8 mouse cellular contexts compared by ENCODE assay signal in genomic region chr15:79891436-79892212, GRCm38 (mm10). TPM values are rescaled to one million over a fixed set of nuclear protein-coding genes. Genes with fewer than 3 reads are reported as not detected.
A peak's percentile ranks its signal among the peaks of the same experiment; 100 is the strongest.
DNase-seq lines count a peak whose midpoint lies in the region; ATAC-seq lines count a peak whose summit lies in the region.

TSS of gene Apobec3 (plus strand) at chr15:79891659.

- no peak for ATAC-seq in hindbrain, embryonic 14.5 days (ENCODE audit: low FRiP score)
- peak; percentile 49; the same call in 1 of the 2 replicates for ATAC-seq in limb, embryonic 15.5 days (ENCODE audit: insufficient number of reproducible peaks, low FRiP score, low TSS enrichment, low read depth)
- ATAC-seq in midbrain, embryonic 16.5 days, result no peak
- peak; percentile 76 for ATAC-seq in stomach, embryonic 16.5 days (ENCODE audit: insufficient read depth, low FRiP score)

- H3K27ac ChIP-seq in hindbrain, embryonic 14.5 days, result no peak within 1 kb of the TSS
- H3K27ac ChIP-seq in limb, embryonic 15.5 days, result peak within 1 kb of the TSS; percentile 51
- H3K27ac ChIP-seq in midbrain, embryonic 16.5 days (ENCODE audit: low read length), result no peak within 1 kb of the TSS
- peak within 1 kb of the TSS; percentile 87 for H3K27ac ChIP-seq in stomach, embryonic 16.5 days (ENCODE audit: low read length)

- no peaks in the 10 kb centered on the region for H3K4me1 ChIP-seq in hindbrain, embryonic 14.5 days (replicated peaks; ENCODE audit: control insufficient read depth, insufficient read depth, low read length)
- H3K4me1 ChIP-seq in limb, embryonic 15.5 days, result peaks cover 19% of the 10 kb centered on the region
- peaks cover 6% of the 10 kb centered on the region; the same call in 1 of the 2 replicates for H3K4me1 ChIP-seq in midbrain, embryonic 16.5 days (ENCODE audit: control insufficient read depth, insufficient read depth, low read length)
- H3K4me1 ChIP-seq in stomach, embryonic 16.5 days (ENCODE audit: control insufficient read depth, insufficient read depth, low read length), result peaks cover 8% of the 10 kb centered on the region

- 2% methylated on average over 20 of the region's 20 CpGs for WGBS in hindbrain, embryonic 14.5 days
- WGBS in limb, embryonic 15.5 days, result 4% methylated on average over 20 of the region's 20 CpGs
- WGBS in midbrain, embryonic 16.5 days, result 2% methylated on average over 20 of the region's 20 CpGs
- 3% methylated on average over 20 of the region's 20 CpGs for WGBS in stomach, embryonic 16.5 days

- no peaks in the 10 kb centered on the region for H3K9me3 ChIP-seq in hindbrain, embryonic 14.5 days (ENCODE audit: control insufficient read depth, low read length)
- H3K9me3 ChIP-seq in limb, embryonic 15.5 days, result no peaks in the 10 kb centered on the region
- H3K9me3 ChIP-seq in midbrain, embryonic 16.5 days (replicated peaks; ENCODE audit: control insufficient read depth, low read length, poor library complexity, severe bottlenecking), result no peaks in the 10 kb centered on the region
- no peaks in the 10 kb centered on the region for H3K9me3 ChIP-seq in stomach, embryonic 16.5 days (replicated peaks; ENCODE audit: control insufficient read depth, low read length)

- peak within 1 kb of the TSS; percentile 45 for H3K4me2 ChIP-seq in hindbrain, embryonic 14.5 days (replicated peaks)
- H3K4me2 ChIP-seq in limb, embryonic 15.5 days, result peak within 1 kb of the TSS; percentile 45
- H3K4me2 ChIP-seq in midbrain, embryonic 16.5 days (ENCODE audit: low read length), result peak within 1 kb of the TSS; percentile 50
- H3K4me2 ChIP-seq in stomach, embryonic 16.5 days (ENCODE audit: low read depth, low read length), result peak within 1 kb of the TSS; percentile 64

- H3K4me3 ChIP-seq in hindbrain, embryonic 14.5 days (replicated peaks; ENCODE audit: low read length), result peak within 1 kb of the TSS; percentile 23
- H3K4me3 ChIP-seq in limb, embryonic 15.5 days, result peak within 1 kb of the TSS; percentile 43
- peak within 1 kb of the TSS; percentile 27 for H3K4me3 ChIP-seq in midbrain, embryonic 16.5 days (ENCODE audit: low read depth, low read length)
- peak within 1 kb of the TSS; percentile 60 for H3K4me3 ChIP-seq in stomach, embryonic 16.5 days (replicated peaks; ENCODE audit: low read length)

- H3K27me3 ChIP-seq in hindbrain, embryonic 14.5 days (ENCODE audit: control insufficient read depth, insufficient read depth, low read length), result 0 out of 2 replicates have a peak, but pooled peaks cover 8% of the 10 kb centered on the region
- H3K27me3 ChIP-seq in limb, embryonic 15.5 days, result peaks cover 4% of the 10 kb centered on the region; the same call in 1 of the 2 replicates
- no peaks in the 10 kb centered on the region for H3K27me3 ChIP-seq in midbrain, embryonic 16.5 days (ENCODE audit: control insufficient read depth, insufficient read depth, low read depth, low read length)
- H3K27me3 ChIP-seq in stomach, embryonic 16.5 days (ENCODE audit: control insufficient read depth, insufficient read depth, low read length), result no peaks in the 10 kb centered on the region

- no peaks in the 10 kb centered on the region for H3K36me3 ChIP-seq in hindbrain, embryonic 14.5 days (replicated peaks; ENCODE audit: control insufficient read depth, insufficient read depth)
- H3K36me3 ChIP-seq in limb, embryonic 15.5 days, result no peaks in the 10 kb centered on the region
- H3K36me3 ChIP-seq in midbrain, embryonic 16.5 days (ENCODE audit: control insufficient read depth, insufficient read depth, low read length), result no peaks in the 10 kb centered on the region
- H3K36me3 ChIP-seq in stomach, embryonic 16.5 days (ENCODE audit: control insufficient read depth, insufficient read depth, low read length), result no peaks in the 10 kb centered on the region

- peak; percentile 34 to 54 for DNase-seq in left cerebral cortex, adult 18-20 months (ENCODE audit: low spot score in 2 of 2)
- DNase-seq in left cerebral cortex, adult 8-10 months (ENCODE audit: low spot score in 2 of 2), result no peak
- DNase-seq in cerebellum, adult 9-11 months, result peak; percentile 55
- peak; percentile 63 for DNase-seq in gastrocnemius, adult 18-20 months (ENCODE audit: low spot score)
- DNase-seq in hindbrain, embryonic 14.5 days (ENCODE audit: low spot score), result peak; percentile 52

- H3K9ac ChIP-seq in hindbrain, embryonic 14.5 days, result peak within 1 kb of the TSS; percentile 19; the same call in 1 of the 2 replicates
- peak within 1 kb of the TSS; percentile 14; the same call in 1 of the 2 replicates for H3K9ac ChIP-seq in limb, embryonic 15.5 days
- peak within 1 kb of the TSS; percentile 52; the same call in 1 of the 2 replicates for H3K9ac ChIP-seq in midbrain, embryonic 16.5 days (ENCODE audit: low read depth, low read length)
- H3K9ac ChIP-seq in stomach, embryonic 16.5 days (ENCODE audit: low read length), result peak within 1 kb of the TSS; percentile 78

RNA-seq across cellular contexts. Expression of gene Apobec3, which starts in this region (rescaled TPM):
- total RNA-seq in left cerebral cortex, adult 18-20 months (2021), result 1 to 10 TPM; 4.3 to 5.0 TPM
- 1 to 10 TPM; 4.3 to 8.1 (median 6.0) TPM for total RNA-seq in left cerebral cortex, adult 8-10 months (2022)
- total RNA-seq in gastrocnemius, adult 18-20 months (2021), result 1 to 10 TPM; 1.6 to 2.3 TPM
- 4.9 and 5.1 TPM in 2 replicates for polyA plus RNA-seq in hindbrain, embryonic 14.5 days (2014; fragmentation: Nextera tagmentation; extraction: Ambion mirVana)
- polyA plus RNA-seq in limb, embryonic 15.5 days (2015; fragmentation: Nextera tagmentation; extraction: Ambion mirVana), result 14.7 and 15.3 TPM in 2 replicates
- 3.8 and 4.2 TPM in 2 replicates for polyA plus RNA-seq in midbrain, embryonic 16.5 days (2015; fragmentation: Nextera tagmentation; extraction: Ambion mirVana)
- polyA plus RNA-seq in stomach, embryonic 16.5 days (2015; fragmentation: Nextera tagmentation; extraction: Ambion mirVana), result 31.5 and 31.9 TPM in 2 replicates

Comparison
In these comparisons a context has a peak if more than half of its experiments do, and no peak if none do; other contexts are left out.
1. DNase-seq: peak in left cerebral cortex, adult 18-20 months (2 of 2), cerebellum, adult 9-11 months (single experiment), gastrocnemius, adult 18-20 months (single experiment) and hindbrain, embryonic 14.5 days (single experiment); none in left cerebral cortex, adult 8-10 months (0 of 2).
2. ATAC-seq: peak in limb, embryonic 15.5 days (single experiment) and stomach, embryonic 16.5 days (single experiment); none in hindbrain, embryonic 14.5 days (single experiment) and midbrain, embryonic 16.5 days (single experiment).
3. H3K27ac ChIP-seq: peak in limb, embryonic 15.5 days (single experiment) and stomach, embryonic 16.5 days (single experiment); none in hindbrain, embryonic 14.5 days (single experiment) and midbrain, embryonic 16.5 days (single experiment).
4. H3K9ac ChIP-seq: peak in every context shown above with its lines; median percentile 78 in stomach, embryonic 16.5 days; 52 in midbrain, embryonic 16.5 days; 19 in hindbrain, embryonic 14.5 days; 14 in limb, embryonic 15.5 days.
5. Peak in every context shown above with its lines, with median percentiles within 50 percentile points of each other: H3K4me2 ChIP-seq and H3K4me3 ChIP-seq.